Mouse (Mus musculus) ES-E14 (cell line): ENCODE results near the gene Fbxo42. TPM values are rescaled to one million over a fixed set of nuclear protein-coding genes. Genes with fewer than 3 reads are reported as not detected.

Source experiments
- DNase-seq: peaks from one replicate; pipeline ENCODE4 v3.0.0-alpha.2; 2013; ENCODE audit warnings: low read depth, low spot score
- H3K27ac ChIP-seq: 2 replicates; pipeline ENCODE4 v1.5.1; 2012; ENCODE audit warnings: low read depth, mild to moderate bottlenecking, low read length, moderate library complexity, mixed read lengths; ENCODE audit not compliant: poor library complexity, insufficient read depth, severe bottlenecking
- H3K36me3 ChIP-seq: 2 replicates; pipeline ENCODE4 v1.6.1; 2012; ENCODE audit warnings: mild to moderate bottlenecking, low read length, moderate library complexity, mixed read lengths; ENCODE audit not compliant: control insufficient read depth, poor library complexity, insufficient read depth, severe bottlenecking
- H3K4me1 ChIP-seq, 2 experiments: fragments of 150-350 bp in 1 of 2; sonication (generic) in 1 of 2; 2 replicates each; pipeline ENCODE4 v1.6.1; 2012; ENCODE audit warnings: low read length in 2 of 2, mild to moderate bottlenecking in 1 of 2, mixed read lengths in 1 of 2; ENCODE audit not compliant: control insufficient read depth in 2 of 2, insufficient read depth in 2 of 2, poor library complexity in 1 of 2
- H3K4me3 ChIP-seq, 2 experiments: fragments of 150-350 bp in 1 of 2; sonication (generic) in 1 of 2; 2 replicates each; pipeline ENCODE4 v1.5.1; 2012; ENCODE audit warnings: low read length in 2 of 2, low read depth in 1 of 2, mild to moderate bottlenecking in 1 of 2, mixed read lengths in 1 of 2; ENCODE audit not compliant: insufficient read depth in 1 of 2, poor library complexity in 1 of 2, severe bottlenecking in 1 of 2
- H3K9ac ChIP-seq: 2 replicates; pipeline ENCODE4 v1.6.1; 2012; ENCODE audit warnings: low read depth, mild to moderate bottlenecking, low read length, mixed read lengths; ENCODE audit not compliant: poor library complexity, insufficient read depth, severe bottlenecking
- H3K9me3 ChIP-seq: fragments of 150-350 bp; sonication (generic); 2 replicates; pipeline ENCODE4 v1.6.1; 2012; ENCODE audit warnings: low read depth, mild to moderate bottlenecking, low read length; ENCODE audit not compliant: control insufficient read depth, insufficient read depth
- CHD2 ChIP-seq: IDR thresholded peaks from 2 replicates; pipeline ENCODE4 v1.6.1; 2014; ENCODE audit warnings: mild to moderate bottlenecking, low read depth, low read length, inconsistent platforms
- HCFC1 ChIP-seq: IDR thresholded peaks from 2 replicates; pipeline ENCODE4 v1.6.1; 2012; ENCODE audit warnings: low read length, inconsistent platforms, borderline replicate concordance; ENCODE audit not compliant: insufficient read depth
- MAFK ChIP-seq: IDR thresholded peaks from 2 replicates; pipeline ENCODE4 v1.6.1; 2014; ENCODE audit warnings: mild to moderate bottlenecking, low read depth, low read length, inconsistent platforms; ENCODE audit not compliant: insufficient read depth
- ZC3H11A ChIP-seq: IDR thresholded peaks from 2 replicates; pipeline ENCODE4 v1.6.1; 2012; ENCODE audit warnings: low read depth, mild to moderate bottlenecking, inconsistent platforms, low read length, borderline replicate concordance
- ZNF384 ChIP-seq: IDR thresholded peaks from 2 replicates; pipeline ENCODE4 v1.6.1; 2012; ENCODE audit warnings: low read depth, low read length, inconsistent platforms
- in situ Hi-C, 2 experiments: fragments of 600-800 bp; cut with MboI; formaldehyde crosslinking; loops; one replicate each; pipeline ENCODE4 v1.15.1; 2025; ENCODE audit warnings: low sequenced_read_pairs in 2 of 2, inconsistent platforms in 1 of 2; ENCODE audit not compliant: unreplicated experiment in 2 of 2
- total RNA-seq: library from RNA; depleted of rRNA; stranded (reverse); fragments of 300-350 nt; gene quantifications from 2 replicates; pipeline ENCODE4 v1.2.3, GENCODE M21; 2012

The Fbxo42 gene
- total RNA-seq, 1 experiment: 14.0 TPM

DNA sequence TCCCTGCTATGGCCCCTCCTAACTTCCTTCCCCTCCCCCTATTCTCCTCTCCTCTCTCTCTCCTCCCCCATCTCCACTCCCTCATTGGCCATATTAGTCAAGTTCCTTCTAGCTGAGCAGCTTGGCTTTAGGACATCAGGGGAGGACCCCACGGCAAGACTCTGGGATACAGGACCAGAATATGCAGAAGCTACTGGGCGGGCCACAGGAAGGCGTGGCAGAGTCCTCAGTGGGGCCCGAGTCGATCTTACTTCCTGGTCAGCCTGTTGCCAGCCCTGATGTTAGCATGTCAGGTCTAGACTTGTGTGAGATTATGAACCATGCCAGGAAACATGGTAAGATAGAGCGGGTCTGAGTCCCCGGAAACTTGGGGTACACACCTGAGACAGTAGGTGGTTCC is 81.0 kb downstream of the Fbxo42 start:
- Histone ChIP-seq H3K27ac (no peak overlapping the region), H3K4me1 (peaks cover 0 to 9% of the 10 kb centered on the region in 2 experiments; a peak in 1 of 4 replicates), H3K9me3 (no peaks in the 10 kb centered on the region), H3K4me3 (no peak overlapping the region), H3K36me3 (no peaks in the 10 kb centered on the region), H3K9ac (no peak overlapping the region)
- no peak for TF ChIP-seq HCFC1
- DNase-seq: no peak
- in situ Hi-C loops: no loop called here

DNA sequence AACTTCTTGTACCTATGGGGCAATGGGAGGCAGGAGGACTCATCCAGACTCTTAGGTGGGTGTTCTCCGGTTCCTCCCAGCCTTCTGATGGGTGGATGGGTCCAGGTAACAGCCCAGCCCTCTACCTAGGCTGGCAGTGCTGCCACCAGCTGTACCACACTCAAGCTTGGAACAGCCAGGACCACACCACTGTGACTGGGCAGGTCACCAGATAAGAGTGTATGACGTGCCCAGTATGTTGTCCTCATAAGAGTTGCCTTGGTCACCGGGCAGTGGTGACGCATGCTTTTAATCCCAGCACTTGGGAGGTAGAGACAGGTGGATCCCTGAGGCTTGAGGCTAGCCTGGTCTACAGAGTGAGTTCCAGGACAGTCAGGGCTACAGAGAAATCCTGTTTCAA is 85.5 kb downstream of the Fbxo42 start:
- Histone ChIP-seq H3K9me3 (no peaks in the 10 kb centered on the region), H3K9ac (no peak overlapping the region), H3K27ac (no peak overlapping the region), H3K4me3 (no peak overlapping the region), H3K36me3 (no peaks in the 10 kb centered on the region), H3K4me1 (peaks cover 0 to 9% of the 10 kb centered on the region in 2 experiments; a peak in 1 of 4 replicates)
- TF ChIP-seq CHD2: no peak
- no peak for TF ChIP-seq MAFK
- TF ChIP-seq ZNF384: no peak
- no peak for TF ChIP-seq HCFC1
- no peak for TF ChIP-seq ZC3H11A
- no peak for DNase-seq
- in situ Hi-C loops: no loop called here

DNA sequence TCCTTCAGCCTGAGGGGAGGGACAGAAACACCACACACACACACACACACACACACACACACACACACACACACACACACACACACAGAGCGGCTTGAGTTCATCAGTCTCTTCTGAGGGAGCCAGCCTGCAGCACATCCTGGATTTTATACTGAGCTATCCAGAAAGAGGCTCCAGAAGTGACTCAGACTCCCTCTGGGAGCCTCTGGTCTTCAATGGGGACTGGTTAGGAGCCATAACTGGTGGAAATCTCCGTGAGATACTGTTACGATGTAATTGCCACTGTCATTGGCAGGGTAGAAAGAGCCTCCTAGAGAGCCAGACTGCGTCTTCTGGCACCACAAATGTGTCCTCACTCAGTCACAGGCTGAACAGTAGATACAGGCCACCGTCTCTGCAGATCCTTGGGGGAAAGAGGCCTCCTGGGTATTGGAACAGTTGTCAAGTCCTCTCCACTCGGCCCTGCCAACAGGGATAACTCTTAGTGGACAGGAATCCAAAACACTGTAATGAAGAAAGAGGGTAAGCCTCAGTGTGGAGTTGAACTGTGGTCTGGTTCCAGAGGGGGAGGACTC is 87.9 kb downstream of the Fbxo42 start:
- Histone ChIP-seq H3K4me3 (no peak overlapping the region), H3K9ac (no peak overlapping the region), H3K27ac (no peak overlapping the region), H3K36me3 (no peaks in the 10 kb centered on the region), H3K4me1 (peaks cover 6 to 7% of the 10 kb centered on the region in 2 experiments; a peak in 3 of 4 replicates), H3K9me3 (no peaks in the 10 kb centered on the region)
- in situ Hi-C loops: no loop called here
- TF ChIP-seq MAFK (no peak), HCFC1 (no peak), ZC3H11A (no peak)
- DNase-seq: no peak

DNA sequence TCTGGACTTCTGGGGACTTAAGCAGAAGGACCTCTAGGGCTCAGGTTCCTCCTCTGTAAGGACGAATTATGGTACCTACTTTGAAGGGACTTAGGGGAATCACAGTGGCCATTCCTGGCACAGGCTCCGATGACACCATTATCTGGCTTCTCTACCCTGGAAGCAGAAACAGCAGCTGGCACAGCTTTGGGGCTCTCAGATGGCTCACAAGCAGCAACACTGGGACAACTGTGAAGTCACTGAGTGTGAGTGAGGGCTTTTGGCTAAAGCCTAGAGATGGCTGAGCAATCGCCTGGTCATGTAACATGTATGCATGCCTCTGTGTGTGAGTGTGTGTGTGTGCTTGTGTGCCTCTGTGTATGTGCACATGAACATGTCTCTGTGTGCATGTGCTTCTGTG is 89.1 kb downstream of the Fbxo42 start:
- Histone ChIP-seq H3K4me3 (no peak overlapping the region), H3K36me3 (no peaks in the 10 kb centered on the region), H3K27ac (no peak overlapping the region), H3K4me1 (peaks cover 12 to 14% of the 10 kb centered on the region in 2 experiments), H3K9me3 (no peaks in the 10 kb centered on the region), H3K9ac (no peak overlapping the region)
- no peak for DNase-seq
- TF ChIP-seq ZC3H11A (no peak), HCFC1 (no peak), ZNF384 (no peak), CHD2 (no peak), MAFK (no peak)
- in situ Hi-C loops: no loop called here
